Mouse (Mus musculus) midbrain, embryonic 10.5 days (tissue): ENCODE data around the gene Nemp2. TPM values are rescaled to one million over a fixed set of nuclear protein-coding genes. Genes with fewer than 3 reads are reported as not detected.
"Not testable (repeated sequence)": the region's sequence is repeated elsewhere in the genome, so short reads cannot be mapped to it uniquely, and the experiment has no call there.

ENCODE experiments used
- DNase-seq: peaks from one replicate; pipeline ENCODE4 v3.0.0-alpha.2; 2017; ENCODE audit warnings: low spot score
- H3K27ac ChIP-seq: fragments of 300-500 bp; sonication (generic); replicated peaks from 2 replicates; pipeline ENCODE4 v1.5.1; 2016; ENCODE audit warnings: mild to moderate bottlenecking
- H3K27me3 ChIP-seq: fragments of 300-500 bp; sonication (generic); 2 replicates; pipeline ENCODE4 v1.6.1; 2016; ENCODE audit warnings: low read depth, mild to moderate bottlenecking; ENCODE audit not compliant: poor library complexity, severe bottlenecking
- H3K36me3 ChIP-seq: fragments of 300-500 bp; sonication (generic); 2 replicates; pipeline ENCODE4 v1.6.1; 2016; ENCODE audit warnings: mild to moderate bottlenecking, moderate library complexity
- H3K4me1 ChIP-seq: fragments of 300-500 bp; sonication (generic); 2 replicates; pipeline ENCODE4 v1.6.1; 2016
- H3K4me3 ChIP-seq: fragments of 300-500 bp; sonication (generic); 2 replicates; pipeline ENCODE4 v1.5.1; 2016; ENCODE audit warnings: mild to moderate bottlenecking, moderate library complexity
- H3K9me3 ChIP-seq: fragments of 300-500 bp; sonication (generic); replicated peaks from 2 replicates; pipeline ENCODE4 v1.6.1; 2016; ENCODE audit warnings: mild to moderate bottlenecking
- WGBS: fragments of 180-500 bp; shearing (Covaris S2); methylation state at CpG from one replicate; pipeline ENCODE4 v1.1.7; 2016; 5-methylcytosine and 5-hydroxymethylcytosine counted together
- polyA plus RNA-seq: library from polyadenylated mRNA; unstranded; fragments of >200 nt; fragmentation: Nextera tagmentation; extraction: Ambion mirVana; gene quantifications from 2 replicates; pipeline ENCODE4 v1.2.1, GENCODE M21; 2016

Gene Nemp2
- polyA plus RNA-seq, 1 experiment from 2014 or later = 8.7 TPM

DNA sequence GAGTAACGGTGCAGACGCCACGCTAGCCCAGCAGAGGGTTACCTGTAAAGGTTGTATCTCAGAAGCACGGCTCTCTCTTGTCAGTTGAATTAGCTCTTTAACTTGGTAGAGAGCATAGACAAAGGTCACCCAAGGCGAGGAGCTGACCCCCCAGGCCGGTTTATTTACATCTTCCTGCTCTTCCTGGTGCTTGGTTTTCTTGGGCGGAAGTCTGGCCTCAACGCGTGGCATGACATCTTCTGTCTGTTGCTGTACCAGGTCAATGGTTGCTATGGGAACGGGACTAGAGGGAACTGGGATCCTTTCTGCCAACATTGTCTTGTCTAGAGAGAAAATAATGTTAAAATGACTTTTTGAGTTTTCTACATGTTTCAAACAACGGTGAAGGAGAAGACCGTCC lies 30.3 kb downstream of the Nemp2 start:
- H3K27ac ChIP-seq = no peak overlapping the region
- H3K9me3 ChIP-seq = no peaks in the 10 kb centered on the region
- no peaks in the 10 kb centered on the region for H3K36me3 ChIP-seq
- WGBS = 87% methylated on average over 12 of the region's 12 CpGs
- no peak for DNase-seq
- no peaks in the 10 kb centered on the region for H3K4me1 ChIP-seq
- H3K4me3 ChIP-seq = no peak overlapping the region
- no peaks in the 10 kb centered on the region for H3K27me3 ChIP-seq

DNA sequence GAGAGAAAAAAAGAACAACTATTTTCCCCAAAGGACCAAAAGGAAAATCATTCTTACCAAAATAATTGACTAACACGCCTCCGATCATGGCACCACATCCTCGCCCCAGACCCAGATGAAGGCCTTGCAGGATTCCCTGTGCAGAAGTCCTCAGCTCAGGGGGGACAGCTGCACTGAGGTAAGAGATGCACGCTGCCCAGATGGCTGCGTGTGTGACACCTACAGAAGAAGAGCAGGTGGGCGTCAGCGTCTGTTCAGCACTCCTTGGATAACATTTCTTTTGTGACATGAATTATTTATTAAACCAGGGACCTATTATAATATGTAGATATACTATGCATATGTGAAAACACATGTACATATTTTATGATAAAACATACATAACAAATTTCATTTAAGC lies 32.7 kb downstream of the Nemp2 start:
- DNase-seq = no peak
- 94% methylated on average over 7 of the region's 7 CpGs for WGBS
- Histone ChIP-seq H3K9me3 (no peaks in the 10 kb centered on the region), H3K36me3 (no peaks in the 10 kb centered on the region), H3K4me3 (no peak overlapping the region), H3K4me1 (no peaks in the 10 kb centered on the region), H3K27me3 (no peaks in the 10 kb centered on the region), H3K27ac (no peak overlapping the region)

DNA sequence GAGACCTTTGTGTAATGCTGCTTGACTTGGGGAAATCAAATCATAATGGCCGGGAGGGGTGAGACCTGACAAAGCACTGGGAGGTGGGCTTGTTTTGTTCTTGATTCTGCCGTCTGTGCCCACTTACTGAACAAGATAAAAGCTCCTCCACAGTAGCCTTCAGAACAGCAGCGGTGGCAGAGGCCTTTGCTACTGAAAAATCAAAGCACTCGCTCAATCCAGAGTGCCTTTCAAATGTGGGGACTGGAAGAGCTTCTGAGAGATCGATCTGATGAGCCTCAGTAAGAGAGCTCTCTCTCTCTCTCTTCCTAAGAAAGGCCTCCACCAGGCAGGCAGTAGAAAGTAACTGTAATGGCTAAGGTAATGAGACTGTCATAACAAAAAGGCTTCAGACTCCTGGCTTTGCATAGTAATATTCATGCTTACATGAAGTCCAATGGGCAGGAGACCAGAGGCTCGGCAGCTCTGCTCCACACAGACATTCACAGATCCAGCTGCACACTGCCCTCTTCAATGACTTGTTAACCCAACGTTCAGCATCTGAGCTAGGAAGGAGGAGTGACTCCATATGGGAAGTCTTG lies 38.3 kb downstream of the Nemp2 start:
- 45% methylated on average over 7 of the region's 7 CpGs for WGBS
- no peaks in the 10 kb centered on the region for H3K9me3 ChIP-seq

GRCm38 (mm10) chr1:52669931-52670330 lies 39.4 kb downstream of the Nemp2 start:
- Histone ChIP-seq H3K4me1 (peaks cover 6% of the 10 kb centered on the region; the same call in 1 of the 2 replicates), H3K27ac (no peak overlapping the region), H3K27me3 (no peaks in the 10 kb centered on the region), H3K9me3 (no peaks in the 10 kb centered on the region), H3K36me3 (no peaks in the 10 kb centered on the region), H3K4me3 (no peak overlapping the region)
- 93% methylated on average over 1 of the region's 1 CpGs for WGBS
- DNase-seq = no peak

More for the DNA sequence above, 38.3 kb downstream of the Nemp2 start:
- DNase-seq = no peak
- no peaks in the 10 kb centered on the region for H3K36me3 ChIP-seq
- H3K4me3 ChIP-seq = no peak overlapping the region
- H3K4me1 ChIP-seq = peaks cover 6% of the 10 kb centered on the region; the same call in 1 of the 2 replicates
- H3K27me3 ChIP-seq = no peaks in the 10 kb centered on the region
- no peak overlapping the region for H3K27ac ChIP-seq

- no peaks in the 10 kb centered on the region for H3K9me3 ChIP-seq
- WGBS = 79% methylated on average over 7 of the region's 7 CpGs
- no peak for DNase-seq
Observed at GRCm38 (mm10) chr1:52675561-52676551, 45.4 kb downstream of the Nemp2 start.

GRCm38 (mm10) chr1:52676621-52677020 lies 46.1 kb downstream of the Nemp2 start:
- no peaks in the 10 kb centered on the region for H3K36me3 ChIP-seq
- H3K27ac ChIP-seq = no peak overlapping the region
- no peaks in the 10 kb centered on the region for H3K9me3 ChIP-seq
- no peak overlapping the region for H3K4me3 ChIP-seq
- no peaks in the 10 kb centered on the region for H3K4me1 ChIP-seq
- 87% methylated on average over 3 of the region's 3 CpGs for WGBS
- no peak for DNase-seq
- H3K27me3 ChIP-seq = no peaks in the 10 kb centered on the region

More at GRCm38 (mm10) chr1:52675561-52676551, 45.4 kb downstream of the Nemp2 start:
- H3K27me3 ChIP-seq = no peaks in the 10 kb centered on the region
- H3K4me3 ChIP-seq = no peak overlapping the region
- no peaks in the 10 kb centered on the region for H3K36me3 ChIP-seq
- no peaks in the 10 kb centered on the region for H3K4me1 ChIP-seq
- no peak overlapping the region for H3K27ac ChIP-seq

DNA sequence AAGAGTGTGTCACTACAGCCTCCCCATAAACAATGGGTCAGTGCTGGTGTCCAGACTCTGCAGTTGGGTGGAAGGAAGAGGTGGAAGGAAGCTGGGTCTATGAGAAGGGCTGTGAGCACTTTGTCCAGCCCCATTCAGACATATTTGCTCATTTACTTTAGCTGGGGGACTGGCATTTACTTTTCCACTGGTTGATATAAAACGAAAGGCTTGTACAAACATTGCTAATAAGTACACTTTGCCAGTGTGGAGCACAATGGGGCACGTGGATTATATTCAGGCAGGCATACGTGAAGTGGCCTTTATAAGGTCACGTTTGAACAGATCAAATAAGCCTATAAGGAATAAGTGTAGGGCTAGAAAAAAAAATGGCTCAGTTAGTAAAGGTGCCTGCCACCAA lies 53.0 kb downstream of the Nemp2 start:
- Histone ChIP-seq H3K27me3 (no peaks in the 10 kb centered on the region), H3K36me3 (no peaks in the 10 kb centered on the region), H3K4me1 (no peaks in the 10 kb centered on the region), H3K9me3 (no peaks in the 10 kb centered on the region), H3K27ac (no peak overlapping the region), H3K4me3 (no peak overlapping the region)
- WGBS = 77% methylated on average over 4 of the region's 4 CpGs
- DNase-seq = no peak

DNA sequence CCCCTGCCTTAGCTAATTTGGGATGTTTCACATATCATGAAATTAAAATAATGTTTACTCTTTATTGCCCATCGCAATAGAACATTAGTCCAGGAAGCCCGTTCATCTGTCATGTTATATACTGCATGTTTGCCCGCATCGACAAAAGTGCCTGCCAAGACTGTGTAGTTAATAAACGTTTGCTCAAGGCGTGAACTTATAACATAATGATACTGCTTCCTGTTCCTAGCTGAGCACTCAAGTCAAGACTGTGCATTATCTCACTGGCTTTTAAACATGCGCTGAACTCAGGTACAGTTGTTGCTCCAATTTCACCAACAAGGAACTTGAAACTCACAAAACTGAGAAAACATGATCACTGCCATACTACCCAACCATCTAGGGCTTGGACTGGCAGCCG lies 57.1 kb downstream of the Nemp2 start:
- no peaks in the 10 kb centered on the region for H3K4me1 ChIP-seq
- WGBS = 92% methylated on average over 8 of the region's 8 CpGs
- H3K9me3 ChIP-seq = no peaks in the 10 kb centered on the region
- no peaks in the 10 kb centered on the region for H3K36me3 ChIP-seq
- no peak overlapping the region for H3K4me3 ChIP-seq
- no peak for DNase-seq
- H3K27ac ChIP-seq = no peak overlapping the region
- H3K27me3 ChIP-seq = no peaks in the 10 kb centered on the region

DNA sequence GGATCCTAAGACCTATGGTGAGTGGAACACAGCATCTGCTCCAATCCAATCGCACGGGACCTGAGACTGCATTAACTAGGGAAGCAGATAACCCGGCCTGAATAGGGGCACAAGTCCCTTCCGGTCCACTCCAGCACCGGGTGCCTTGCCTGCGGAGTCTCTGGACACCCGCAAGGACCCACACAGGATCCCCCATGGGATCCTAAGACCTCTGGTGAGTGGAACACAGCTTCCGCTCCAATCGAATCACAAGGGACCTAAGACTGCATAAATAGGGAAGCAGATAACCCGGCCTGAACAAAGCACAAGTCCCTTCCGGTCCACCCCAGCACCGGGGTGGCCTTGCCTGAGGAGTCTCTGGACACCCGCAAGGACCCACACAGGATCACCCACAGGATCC lies 64.0 kb downstream of the Nemp2 start:
- WGBS = 97% methylated on average over 13 of the region's 13 CpGs
- not testable (repeated sequence) for H3K27ac ChIP-seq, DNase-seq, H3K36me3 ChIP-seq, H3K9me3 ChIP-seq, H3K27me3 ChIP-seq, H3K4me1 ChIP-seq, H3K4me3 ChIP-seq

Other genes starting within 250 kb of the Nemp2 start
- 2.4 and 2.7 TPM in 2 replicates for gene Nab1, start 130.0 kb upstream of the Nemp2 start, polyA plus RNA-seq
- gene Mfsd6, start 96.8 kb downstream of the Nemp2 start, polyA plus RNA-seq = 1.2 and 2.9 TPM in 2 replicates
- 12.0 and 12.9 TPM in 2 replicates for gene Inpp1, start 187.0 kb downstream of the Nemp2 start, polyA plus RNA-seq
- gene Hibch, start 214.2 kb downstream of the Nemp2 start, polyA plus RNA-seq = 23.2 and 26.7 TPM in 2 replicates